Mouse (Mus musculus) heart, adult 2 months (tissue): ENCODE results near the gene Sptbn1.

Source experiments
- CTCF ChIP-seq: fragments of 200-600 bp; IDR thresholded peaks from 2 replicates; pipeline ENCODE4 v1.8.1; 2022; ENCODE audit warnings: antibody characterized with exemption, mild to moderate bottlenecking, moderate library complexity
- EP300 ChIP-seq: fragments of 200-500 bp; IDR thresholded peaks from 2 replicates; pipeline ENCODE4 v1.6.1; 2011; ENCODE audit warnings: low read depth, low read length, control low read depth; ENCODE audit not compliant: insufficient read depth

- TF ChIP-seq EP300 = no peak
- no peak for TF ChIP-seq CTCF
Measured at GRCm38 (mm10) chr11:30110634-30111033, 157.3 kb downstream of the Sptbn1 start.
